Mouse (Mus musculus): ENCODE data around the gene Gm10392.
A peak's percentile ranks its signal among the peaks of the same experiment; 100 is the strongest.

DNA sequence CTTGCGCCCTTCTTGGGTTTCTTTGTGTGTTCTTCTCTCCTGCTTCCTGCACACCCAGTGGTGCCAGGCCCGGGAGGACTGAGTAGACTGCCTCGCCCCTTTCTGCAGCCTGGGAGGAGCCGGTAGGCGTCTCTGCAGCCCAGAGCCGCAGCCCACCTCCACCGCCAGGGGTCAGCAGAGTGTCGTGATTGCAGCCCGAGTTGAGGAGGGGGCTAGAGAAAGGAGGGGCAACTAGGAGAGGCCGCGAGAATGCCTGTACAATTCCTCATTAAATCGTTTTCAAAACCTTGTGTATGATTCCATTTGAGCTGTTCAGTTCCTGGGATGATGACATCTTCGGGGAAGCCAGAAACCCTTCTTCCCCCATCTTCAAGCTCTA, 27.9 kb downstream of the Gm10392 start:
- TF ChIP-seq CTCF (conservative IDR thresholded peaks at IDR 0.05; ENCODE audit: insufficient read depth, insufficient read length, low read depth, low read length) = peak; percentile 93
- no peak for TF ChIP-seq POLR2A (IDR thresholded peaks at IDR 0.05; ENCODE audit: low read depth, low read length)

Data from kidney, adult 2 months (tissue).